Mouse (Mus musculus): ENCODE results near the gene Aurkaip1.
A peak's percentile ranks its signal among the peaks of the same experiment; 100 is the strongest.

Gene Aurkaip1

GRCm38 (mm10) chr4:155856881-155857280 lies 25.8 kb downstream of the Aurkaip1 start:
- no peak for TF ChIP-seq GATA4 (IDR thresholded peaks at IDR 0.05; ENCODE audit: insufficient replicate concordance, low read length)

DNA sequence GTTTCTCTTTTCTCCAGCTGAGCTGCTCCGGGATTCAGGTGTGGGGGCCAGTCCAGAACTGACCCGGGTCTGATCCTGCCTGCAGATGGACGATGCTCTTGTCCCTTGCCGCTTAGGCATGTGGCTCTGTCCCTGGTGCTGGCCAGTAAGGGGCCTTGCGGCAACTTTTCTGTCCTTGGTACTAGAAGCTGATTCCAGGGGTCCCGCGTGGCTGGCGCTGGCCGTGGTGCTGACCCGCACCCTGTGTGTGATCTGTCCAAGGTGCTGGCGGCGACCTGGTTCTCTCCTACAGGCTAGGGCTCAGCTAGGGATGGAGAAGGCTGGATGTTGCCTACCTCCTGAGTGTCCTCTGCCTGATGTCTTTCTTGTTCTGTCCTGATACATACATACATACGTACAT lies 28.2 kb downstream of the Aurkaip1 start:
- no peak for TF ChIP-seq GATA4 (IDR thresholded peaks at IDR 0.05; ENCODE audit: insufficient replicate concordance, low read length)

- TF ChIP-seq GATA4 (IDR thresholded peaks at IDR 0.05; ENCODE audit: insufficient replicate concordance, low read length), result no peak
These were observed 30.7 kb downstream of the Aurkaip1 start for GRCm38 (mm10) chr4:155861787-155862186.

DNA sequence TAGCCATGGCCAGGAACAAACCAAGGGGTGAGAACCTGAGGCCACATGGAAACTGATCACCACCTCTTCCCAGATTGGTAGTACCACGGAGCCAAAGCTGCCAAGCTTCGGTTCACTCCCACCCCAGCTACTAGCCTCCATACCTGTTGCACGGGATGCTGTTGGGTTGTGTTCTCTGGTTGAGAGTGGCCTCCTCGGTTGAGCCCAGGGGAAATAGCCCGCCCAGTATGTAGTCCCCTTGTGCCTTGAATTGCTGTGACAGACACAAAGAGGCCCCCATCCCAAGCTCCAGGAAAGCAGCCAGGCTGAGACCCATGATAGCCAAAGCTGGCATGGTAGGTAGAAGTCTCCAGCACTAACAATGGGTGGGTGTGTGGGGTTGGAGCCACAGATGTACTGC lies 31.9 kb downstream of the Aurkaip1 start, which contains the start of gene Tas1r3:
Tas1r3 (minus strand) TSS at position 362 of the 400 bp plus-strand sequence.
- TF ChIP-seq GATA4 (IDR thresholded peaks at IDR 0.05; ENCODE audit: insufficient replicate concordance, low read length), result no peak

DNA sequence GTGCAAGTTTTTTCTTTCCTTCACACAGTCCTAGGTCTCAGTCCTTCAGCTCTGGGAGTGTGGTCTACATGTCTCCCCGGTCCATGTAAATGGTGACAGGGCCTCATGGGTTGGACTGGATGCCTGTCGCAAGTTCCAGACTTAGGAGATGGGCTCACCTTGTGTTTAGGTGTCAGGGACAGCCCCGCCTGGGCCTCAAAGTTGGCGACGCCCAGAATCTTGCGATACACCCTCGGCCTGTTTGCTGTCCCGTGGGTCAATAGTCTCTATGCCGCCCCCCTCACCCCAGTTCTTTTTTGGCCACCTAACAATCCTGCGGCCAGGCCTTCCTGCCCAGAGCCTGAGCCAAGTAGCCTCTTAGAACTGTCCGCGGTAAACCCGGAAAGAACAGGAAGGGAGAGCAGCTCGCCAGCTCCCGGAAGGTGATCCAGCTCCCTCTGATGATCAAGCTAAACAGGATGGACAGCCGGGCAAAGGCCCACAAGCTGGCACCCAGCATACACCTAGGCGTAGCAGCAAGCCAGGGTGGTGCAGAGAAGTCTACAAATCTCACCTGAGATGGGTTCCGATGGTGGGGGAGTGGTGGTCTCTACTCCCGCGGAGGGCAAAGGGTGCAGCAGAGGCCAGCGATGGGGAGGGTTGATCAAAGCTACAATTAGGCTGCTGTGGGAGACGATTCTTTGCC lies 37.7 kb downstream of the Aurkaip1 start:
- no peak for TF ChIP-seq GATA4 (IDR thresholded peaks at IDR 0.05; ENCODE audit: insufficient replicate concordance, low read length)

GRCm38 (mm10) chr4:155869317-155870033 lies 38.4 kb downstream of the Aurkaip1 start, which contains the start of the genes Cptp and Ints11:
Cptp (minus strand) TSS chr4:155869440.
Ints11 (plus strand) TSS chr4:155869546.
- TF ChIP-seq GATA4 (IDR thresholded peaks at IDR 0.05; ENCODE audit: insufficient replicate concordance, low read length), result peak; percentile 59; the same call in 1 of the 2 replicates

- no peak for TF ChIP-seq GATA4 (IDR thresholded peaks at IDR 0.05; ENCODE audit: insufficient replicate concordance, low read length)
These were observed 40.3 kb downstream of the Aurkaip1 start for GRCm38 (mm10) chr4:155871404-155871803.

Measured in liver, adult (tissue).